Mouse (Mus musculus): ENCODE results near the gene Bcor.

Bcor gene

DNA sequence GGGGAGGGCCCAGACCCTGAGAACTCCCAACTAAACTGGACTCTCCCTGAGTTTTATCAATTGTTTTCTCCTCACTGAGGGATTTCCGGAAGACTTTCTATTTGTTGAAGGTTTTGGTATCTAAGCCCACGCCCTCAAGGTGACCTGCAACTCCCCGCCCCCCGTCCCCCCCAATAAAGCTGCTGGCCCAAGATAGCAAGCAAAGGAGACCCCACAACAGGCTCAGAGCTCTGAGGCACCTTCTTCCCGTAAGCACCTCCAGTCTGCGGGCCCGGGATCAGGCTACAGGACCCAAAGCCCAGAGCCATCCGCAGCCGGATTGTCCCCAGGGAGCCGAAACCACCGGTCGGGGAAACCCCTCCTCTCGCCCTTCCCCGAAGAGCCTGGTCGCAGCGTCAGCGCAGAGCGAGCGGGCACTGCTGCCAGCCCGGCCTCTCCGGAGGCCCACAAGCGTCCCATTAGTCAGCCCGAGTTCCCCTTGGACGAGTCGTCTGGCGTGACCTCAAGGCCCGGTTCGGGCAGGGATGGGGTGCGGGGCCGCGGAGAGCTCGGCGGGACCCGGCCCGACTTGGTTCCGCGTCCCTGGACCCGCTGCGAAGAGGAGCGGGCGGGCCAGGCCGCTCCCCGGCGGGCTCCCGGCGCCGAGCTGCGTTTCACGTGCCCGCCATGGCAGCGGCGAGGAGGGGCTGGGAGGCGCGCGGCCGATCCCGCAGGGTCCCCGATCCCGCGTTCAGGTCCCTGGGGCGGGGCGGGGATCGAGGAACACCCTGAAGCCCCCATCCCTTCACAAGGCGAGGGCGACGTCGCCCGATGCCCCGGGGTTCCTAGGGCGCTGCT, 73.3 kb downstream of the Bcor start:
- DNase-seq (ENCODE audit: low spot score) = no peak

DNA sequence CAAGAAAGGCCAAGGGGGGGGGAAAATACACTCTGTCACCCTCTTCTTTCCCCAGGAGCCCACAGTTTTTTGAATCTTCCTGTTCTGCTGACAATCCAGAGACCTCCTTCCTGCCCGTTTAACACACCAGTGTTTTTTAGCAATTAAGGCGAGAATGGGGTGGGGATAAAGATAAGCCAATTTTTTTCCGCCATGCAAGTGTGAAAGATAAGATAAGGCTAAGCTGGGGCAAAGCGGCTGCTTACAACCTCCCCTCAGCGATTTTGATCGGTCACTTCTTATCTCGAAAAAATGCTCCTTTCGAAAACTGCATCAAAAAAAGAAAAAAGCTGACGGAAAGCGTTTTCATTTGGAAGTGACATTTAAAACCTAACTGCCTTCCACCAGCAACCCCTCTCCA, 74.2 kb downstream of the Bcor start:
- no peak for DNase-seq (ENCODE audit: low spot score)

DNA sequence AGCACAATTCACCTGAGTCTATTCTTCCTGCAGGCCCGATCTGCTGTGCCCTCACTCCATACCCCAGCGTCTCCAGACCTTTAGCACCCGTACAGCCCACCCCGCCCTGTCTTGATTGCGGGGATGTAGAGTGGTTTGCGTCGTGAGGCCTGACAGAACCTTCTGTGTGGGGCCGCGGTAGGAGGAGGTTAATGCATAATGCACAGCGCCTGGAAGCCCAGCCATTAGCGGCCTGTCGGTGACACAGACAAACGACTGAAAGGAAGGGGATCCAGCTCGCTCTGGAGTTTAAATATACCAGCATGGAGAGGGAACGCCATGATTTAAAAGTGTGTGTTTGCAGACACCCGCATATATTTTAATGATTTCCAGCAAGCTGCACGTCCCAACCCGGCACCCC, 74.9 kb downstream of the Bcor start:
- DNase-seq (ENCODE audit: low spot score) = no peak

DNA sequence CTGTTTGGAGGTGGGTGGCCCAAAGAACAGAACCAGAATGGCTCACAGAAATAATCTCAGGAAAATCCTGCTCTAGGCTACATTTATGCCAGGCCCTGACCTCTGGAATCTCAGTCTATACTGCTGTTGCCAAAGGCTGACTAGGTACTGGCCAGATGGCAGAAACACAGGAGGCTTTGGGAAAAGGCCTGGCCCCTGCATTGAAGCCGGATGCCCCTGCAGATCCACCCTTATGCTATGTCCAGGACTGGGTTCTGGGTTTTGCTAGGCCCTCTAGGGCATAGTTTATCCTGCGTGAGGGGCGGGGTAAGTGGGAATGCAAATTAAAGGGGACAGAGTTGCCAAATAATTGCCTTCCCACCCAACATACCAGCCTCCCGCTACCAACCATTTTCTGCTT, 75.5 kb downstream of the Bcor start:
- DNase-seq (ENCODE audit: low spot score) = no peak

DNA sequence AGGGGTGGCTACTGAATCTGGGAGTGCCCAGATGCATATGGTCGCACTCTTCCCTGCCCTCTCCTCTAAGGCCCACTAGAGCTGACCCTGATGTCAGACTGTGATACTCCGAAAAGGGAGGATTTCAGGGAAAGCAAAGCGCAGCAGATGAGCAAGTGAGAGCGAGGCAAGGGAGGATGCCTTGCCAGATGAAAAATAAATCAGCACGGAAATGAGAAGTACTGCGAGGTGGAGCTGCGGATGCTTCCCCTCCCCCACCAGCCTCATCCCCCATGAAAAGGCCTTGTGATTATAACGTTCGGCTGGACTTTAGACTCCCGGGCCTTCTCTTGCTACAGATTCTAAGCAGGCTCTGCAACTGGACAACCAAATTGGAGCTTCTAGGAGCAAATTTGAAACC, 76.5 kb downstream of the Bcor start:
- no peak for DNase-seq (ENCODE audit: low spot score)

DNA sequence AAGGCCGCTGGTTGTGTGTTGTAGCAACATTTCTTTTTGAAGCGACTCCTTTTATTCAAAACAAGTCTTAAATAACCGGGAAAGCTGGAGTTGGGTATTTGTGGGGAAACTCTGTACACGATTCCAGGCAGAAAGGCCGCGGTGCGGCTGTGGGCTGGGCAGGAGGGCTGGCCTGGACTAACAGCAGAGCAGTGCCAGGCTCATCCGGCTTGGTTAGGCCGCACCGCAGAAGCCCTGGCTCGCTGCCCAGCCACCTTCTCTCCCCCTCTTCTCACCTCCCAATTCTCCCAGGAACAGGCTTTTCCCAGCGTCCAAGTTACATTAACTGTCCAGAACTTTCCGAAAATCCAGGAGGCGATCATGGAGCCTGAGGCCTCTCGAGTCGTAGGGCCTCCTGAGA, 77.4 kb downstream of the Bcor start:
- DNase-seq (ENCODE audit: low spot score) = no peak

DNA sequence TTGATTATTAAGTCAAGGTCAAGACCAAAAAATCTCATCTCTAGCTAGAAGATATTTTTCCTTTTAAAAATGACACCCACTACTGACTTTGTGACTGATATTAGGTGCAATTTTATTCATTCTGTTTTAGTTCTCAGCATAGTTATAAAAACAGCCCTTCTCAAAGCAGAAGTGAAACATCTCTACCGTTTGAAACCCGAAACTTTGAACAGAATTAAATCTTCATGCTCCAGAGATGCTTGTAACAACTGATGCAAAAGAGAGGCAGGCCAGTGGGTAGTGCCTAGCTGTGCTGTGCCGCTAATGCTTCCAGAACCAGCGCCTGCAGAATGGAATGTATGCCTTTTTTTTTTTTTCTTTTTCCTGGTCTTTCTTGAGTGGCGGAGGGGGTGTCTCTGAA, 78.0 kb downstream of the Bcor start:
- DNase-seq (ENCODE audit: low spot score) = no peak

DNA sequence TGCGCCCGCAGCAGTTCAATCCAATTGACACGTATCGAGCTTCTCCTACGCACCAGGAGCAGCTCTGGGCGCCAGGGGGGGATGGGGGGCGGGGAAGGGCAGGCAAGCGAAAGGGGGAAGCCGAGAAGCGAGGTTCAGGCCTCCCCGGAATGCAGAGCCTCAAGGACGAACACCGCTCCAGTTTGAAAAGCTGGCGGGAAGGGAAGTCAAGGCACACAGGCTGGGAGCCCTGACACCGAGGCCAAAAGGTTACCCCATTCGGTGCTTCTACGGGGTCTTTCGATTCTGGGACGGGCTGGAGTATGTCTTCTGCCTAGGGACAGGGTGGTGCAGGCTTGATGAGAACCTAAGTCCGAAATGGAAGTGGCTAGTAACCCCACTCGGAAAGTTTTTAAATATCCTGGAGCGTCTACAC, 78.4 kb downstream of the Bcor start:
- DNase-seq (ENCODE audit: low spot score) = no peak

DNA sequence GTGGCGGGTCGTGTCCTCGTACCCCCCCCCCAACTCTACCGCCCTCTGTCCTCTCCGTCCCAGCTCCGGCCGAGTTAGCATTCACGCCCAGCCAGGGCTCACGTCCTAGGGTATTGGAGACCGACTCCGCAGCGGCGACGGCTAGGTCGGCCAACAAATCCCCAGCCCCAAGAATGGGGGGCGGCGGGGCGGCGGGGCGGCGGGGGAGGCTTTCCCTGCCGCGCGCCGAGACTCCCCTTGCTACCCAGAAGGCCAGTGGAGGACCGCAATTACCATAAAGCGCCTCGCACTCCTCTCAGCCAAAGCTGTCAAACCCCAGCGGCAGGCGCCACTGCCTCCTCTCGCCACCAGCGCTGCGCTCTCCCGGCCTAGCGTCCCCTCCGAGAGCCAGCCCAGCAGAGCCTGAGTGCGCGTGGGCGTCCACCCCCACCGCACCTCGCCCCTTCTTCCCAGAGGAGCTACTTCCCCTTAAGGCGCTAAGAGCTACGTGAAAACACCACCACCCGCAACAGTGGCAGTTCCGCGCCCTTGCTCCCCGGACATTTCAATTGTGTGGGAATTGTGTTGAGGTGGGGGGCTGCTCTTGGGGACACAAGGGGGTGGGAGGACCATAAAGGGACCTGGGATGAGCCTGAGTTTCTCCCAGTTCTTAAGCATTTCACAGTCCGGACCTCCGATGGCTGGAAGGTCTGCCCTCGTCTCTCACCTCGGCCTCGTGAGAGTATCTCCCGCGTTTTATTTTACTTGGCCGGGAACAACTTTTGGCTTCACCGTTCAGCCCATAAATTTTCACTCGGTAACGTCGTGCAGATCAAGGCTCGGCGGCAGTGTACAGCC, 79.0 kb downstream of the Bcor start:
- DNase-seq (ENCODE audit: low spot score) = no peak

DNA sequence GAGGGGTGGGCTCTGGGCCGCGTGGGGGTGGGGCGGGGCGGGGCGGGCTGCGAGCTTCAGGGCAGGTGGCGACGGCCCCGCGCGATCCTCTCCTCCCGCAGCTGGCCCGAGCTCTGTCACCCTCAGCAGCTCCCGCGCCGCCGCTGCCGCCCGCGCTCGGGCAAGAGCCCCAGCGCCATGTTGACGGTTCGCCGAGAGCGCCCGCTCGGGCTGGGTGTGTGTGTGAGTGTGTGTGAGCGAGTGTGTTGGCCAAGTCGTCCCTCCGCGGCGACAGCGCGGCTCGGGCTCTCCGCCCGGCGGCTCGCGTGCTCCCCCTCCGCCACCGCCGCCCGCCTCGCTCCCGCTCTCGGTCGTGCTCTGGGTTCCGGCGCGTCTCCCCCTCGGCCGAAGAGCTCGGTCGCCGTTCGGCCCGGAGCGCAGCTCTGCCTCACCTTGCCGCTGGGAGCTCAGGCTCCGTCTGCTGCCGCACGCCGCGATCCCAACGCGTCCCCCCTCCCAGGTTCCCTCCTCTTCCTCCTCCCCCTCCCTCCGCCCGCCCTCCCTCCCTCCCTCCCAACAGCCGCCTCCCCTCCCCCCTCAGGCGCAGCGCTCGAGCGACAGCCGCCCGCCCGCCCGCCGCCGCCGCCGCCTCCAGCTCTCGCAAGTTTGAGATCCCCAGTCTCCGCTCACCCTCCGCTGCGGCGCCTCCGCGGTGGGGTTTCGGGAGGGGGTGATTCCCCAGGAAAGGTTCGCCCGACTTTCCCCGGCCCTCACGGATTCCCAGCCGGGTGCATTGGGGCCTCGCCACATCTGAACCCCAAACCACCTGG, 79.9 kb downstream of the Bcor start:
- no peak for DNase-seq (ENCODE audit: low spot score)

DNA sequence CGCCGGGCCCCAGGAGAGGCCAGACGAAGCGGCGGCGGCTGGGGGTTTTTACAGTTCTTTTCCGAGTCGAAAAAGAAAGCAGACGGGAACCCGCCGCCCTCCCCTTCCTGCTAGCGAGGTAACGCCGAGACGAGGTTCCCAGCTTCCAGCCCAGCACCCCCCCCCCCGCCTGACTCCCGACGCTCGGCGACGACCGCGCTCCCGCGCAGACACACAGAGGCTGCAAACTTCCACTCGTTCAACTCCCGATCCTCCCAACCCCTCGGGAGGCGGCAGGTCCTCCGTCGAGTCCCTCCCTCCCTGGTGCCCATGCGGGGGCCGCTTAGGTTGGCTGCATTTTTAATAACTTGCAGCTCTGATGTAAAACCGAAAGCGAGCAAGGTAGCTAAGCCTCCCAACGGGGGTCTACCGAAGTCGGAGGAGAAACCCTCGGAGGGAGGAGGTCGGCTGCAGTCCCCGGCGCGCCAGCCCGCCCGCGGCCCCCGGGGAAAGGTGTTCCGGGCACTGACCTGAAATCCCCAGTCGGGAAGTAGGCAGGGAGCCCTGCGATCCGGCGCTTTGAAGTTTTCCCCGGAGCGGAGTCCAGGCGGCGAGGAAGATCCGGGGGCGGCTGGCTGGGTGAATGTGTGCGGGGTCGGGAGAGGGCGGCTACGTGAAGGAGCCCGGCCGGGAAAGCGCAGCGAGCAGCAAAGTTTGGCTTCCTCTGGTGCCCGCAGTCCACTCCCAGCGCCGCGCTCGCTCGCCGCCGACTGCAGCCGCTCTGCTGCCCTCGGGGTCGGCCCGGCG, 80.7 kb downstream of the Bcor start:
- no peak for DNase-seq (ENCODE audit: low spot score)

DNA sequence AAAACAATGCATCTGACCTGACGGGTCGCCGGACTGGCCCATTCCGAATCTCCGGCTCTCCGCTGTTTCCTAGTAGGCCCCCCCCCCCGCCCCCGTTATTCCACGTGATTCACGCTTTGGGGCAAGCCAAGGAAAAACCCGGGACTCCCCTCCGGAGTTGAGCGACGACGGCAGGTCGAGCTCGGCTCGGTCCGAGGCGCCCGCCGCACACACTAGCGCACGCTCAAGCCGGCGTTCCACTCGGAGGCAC, 81.2 kb downstream of the Bcor start:
- no peak for DNase-seq (ENCODE audit: low spot score)

DNA sequence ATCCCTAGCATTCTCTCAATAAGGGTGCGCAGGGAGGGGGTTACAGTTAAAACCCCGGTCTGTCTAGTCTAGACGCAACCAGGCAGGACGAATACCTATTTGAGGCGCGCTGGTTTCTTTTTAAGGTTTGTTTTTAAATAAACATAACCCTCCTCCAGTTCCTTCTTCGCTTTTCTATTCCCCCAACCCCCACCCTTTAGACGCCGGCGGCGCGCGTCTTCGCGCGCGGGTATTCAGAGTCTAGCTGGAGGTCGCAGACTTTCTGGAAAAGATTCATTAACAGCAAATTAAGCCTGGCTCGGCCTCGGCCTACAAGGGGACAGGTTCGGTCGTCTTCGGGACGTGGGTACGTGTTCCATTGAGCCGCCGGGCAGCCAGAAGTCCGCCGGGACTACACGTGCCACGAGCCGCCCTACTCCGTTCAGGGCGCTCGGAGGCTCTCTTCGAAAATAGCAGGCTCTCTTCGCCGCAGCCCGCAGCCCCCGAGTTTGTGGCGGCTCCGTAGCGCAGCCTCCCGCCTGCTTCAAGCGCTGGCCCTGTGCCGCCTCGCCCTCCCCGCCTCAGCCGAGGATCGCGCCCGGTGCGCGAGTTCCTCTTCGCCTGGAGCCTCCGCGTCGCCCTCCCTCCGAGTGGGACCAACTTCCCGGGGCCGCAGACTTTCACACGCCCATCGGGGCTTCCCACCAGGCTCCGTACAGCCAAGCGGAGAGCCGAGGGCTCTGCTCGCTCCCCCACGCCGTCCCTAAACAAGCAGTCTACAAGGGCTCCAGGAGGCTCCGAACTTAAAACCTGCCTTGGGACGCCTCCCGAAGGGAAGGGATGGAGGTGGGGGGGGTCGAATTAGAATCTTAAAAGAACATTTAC, 81.7 kb downstream of the Bcor start:
- no peak for DNase-seq (ENCODE audit: low spot score)

DNA sequence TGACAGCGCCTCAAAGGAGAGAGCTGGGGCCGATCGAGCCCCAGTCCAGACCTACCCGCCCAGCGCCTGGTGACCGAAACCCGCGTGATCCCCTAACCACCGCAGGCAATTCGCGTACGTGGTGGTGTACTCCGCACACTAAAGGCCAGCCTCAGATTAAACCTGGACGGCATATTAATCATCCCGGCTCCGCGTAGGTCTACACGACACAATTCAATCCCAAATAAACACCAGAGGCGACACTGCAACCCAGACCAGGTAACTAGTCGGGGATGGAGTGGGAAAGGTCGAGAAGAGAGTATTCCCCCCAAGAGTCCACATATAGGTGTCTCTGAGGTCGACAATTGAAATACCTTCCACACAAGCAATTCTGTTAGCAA, 82.6 kb downstream of the Bcor start:
- DNase-seq (ENCODE audit: low spot score) = no peak

DNA sequence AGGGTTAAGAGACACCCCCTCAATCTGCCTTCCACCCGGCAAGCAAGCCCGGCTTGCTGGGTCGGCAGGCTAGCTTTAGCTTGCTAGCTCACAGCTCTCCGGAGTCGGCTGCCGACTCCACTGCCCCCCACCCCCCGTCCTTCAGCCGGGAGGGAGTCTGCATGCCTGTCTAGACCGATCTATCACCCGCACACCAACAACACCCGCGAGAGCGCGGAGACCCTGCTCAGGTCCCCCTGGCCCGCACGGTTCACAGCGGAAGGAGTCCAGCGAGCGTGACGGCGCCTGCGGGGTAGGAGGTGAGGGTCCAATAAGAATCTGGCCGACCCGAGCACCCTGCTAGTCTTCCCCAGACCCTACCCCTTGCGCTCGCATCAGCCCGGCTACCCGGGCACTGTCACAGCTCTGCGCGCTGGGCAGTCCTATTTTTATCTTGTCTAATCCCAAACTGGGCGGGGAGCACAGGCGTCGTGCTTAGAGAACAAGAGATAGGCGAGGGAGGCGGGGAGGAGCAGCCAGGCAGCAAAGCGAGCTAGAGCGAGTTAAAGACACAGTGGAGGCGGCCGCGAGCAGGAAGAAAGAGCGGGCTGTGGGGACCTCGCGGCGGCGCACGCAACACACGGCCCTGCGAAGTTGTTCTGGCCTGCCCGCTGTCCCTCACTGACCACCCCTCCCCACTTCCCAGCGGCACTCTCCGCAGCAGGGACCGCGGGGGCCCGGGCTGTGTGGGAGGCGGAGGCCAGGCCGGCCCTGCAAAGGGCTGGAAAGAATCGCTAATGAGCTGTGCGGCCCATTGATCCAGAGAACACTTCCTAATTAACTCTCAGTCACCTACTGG, 83.2 kb downstream of the Bcor start:
- no peak for DNase-seq (ENCODE audit: low spot score)

DNA sequence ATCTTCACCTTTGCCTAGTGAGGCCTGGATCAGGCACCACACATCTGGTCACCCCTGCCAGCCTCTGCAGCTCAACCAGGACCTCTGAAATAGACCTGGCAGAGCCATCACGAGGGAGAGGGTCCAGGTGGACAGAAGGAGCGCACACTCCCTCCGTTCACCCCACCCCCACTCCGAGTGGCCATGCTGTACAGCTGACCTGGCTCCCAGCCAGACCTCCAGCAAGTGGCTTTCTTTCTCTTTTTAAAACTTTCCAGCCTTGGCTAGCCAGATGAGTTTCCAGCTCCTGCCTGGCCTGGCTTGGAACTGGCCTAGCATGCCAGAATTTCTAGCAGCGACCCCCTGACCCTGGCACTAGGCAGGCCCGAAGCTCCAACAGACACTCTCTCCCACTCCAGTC, 87.4 kb downstream of the Bcor start:
- no peak for DNase-seq (ENCODE audit: low spot score)

DNA sequence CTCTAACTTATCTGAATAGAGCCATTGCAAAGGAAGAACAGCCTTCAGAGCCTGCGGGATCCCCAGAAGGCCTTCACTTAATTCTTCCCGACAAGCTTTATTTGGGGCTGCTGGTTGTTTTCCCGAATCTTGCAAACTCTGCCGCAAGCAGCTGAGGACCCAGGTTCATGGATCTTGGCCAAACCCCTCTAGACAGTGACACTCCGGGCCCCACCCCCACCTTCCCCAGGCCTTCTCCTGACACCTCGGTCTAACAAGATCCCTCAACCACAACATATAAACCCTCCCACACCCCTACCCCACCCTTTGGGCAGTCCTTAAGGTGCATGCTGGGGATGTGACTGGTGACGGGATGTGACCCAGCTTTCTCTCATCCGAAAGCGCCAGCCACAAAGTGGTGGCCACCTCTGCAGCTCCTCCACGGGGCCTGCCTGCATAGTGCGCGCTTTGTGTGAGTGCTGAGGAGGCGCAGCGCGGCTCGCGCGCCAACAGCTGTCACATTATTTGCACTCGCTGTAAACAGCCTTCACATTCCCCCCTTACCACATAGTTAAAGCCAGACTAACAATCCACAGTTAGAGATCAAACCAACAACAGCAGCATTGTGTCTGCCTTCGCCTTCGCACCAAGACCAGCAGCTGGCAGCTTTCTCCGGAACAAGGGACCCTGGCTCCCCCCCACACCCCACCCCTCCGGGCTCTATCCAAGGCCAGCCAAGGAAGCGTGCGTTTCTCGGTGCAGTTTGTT, 91.0 kb downstream of the Bcor start:
- no peak for DNase-seq (ENCODE audit: low spot score)

DNA sequence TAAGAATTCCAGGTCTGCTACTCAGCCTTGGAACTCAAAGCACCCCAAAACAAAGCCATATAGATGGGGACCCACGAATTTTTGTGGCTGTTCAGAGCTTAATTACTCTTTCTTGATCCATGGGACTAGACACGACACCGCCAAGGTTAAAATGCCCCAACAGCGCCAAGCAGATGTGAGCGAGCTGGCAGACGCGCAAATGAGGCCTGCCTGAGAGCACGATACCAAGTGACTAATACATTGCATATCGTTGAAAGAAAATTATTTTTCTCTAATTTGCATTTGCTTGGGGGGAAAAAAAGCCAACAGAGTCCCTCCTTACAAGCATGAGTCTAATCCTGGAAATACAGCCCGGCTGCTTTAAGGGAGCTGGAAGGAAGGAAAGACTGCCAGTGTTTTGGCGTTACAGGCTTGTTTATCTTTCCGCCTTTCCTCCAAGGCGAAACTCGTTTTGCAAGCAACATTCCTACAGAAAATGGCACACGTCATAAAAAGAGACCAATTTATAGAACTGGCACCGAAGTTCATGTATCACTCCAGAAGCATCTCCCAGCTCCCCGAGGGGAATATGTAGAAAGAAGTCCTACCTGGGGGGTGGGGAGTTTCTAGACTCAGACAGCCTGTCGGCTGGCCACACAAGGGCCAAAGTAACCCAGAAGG, 92.2 kb downstream of the Bcor start:
- no peak for DNase-seq (ENCODE audit: low spot score)

DNA sequence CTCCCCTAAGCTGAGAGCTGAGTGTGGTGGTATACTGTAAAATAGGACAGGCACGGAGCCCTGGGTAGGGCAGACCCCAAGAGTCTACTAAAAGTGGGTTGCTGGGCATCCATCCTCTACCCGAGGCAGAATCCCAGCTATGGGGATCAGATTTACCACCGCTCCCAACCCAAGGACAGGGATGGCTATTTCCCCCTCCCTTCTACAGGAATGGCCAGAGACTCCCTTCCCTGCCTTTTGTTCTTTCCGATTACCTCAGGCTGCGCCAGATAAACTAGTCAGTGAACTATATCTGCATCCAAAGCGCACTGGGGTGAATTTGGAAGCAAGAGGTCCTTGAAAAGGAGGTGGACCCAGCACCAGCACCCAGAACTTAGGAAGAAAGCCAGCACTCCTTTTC, 93.1 kb downstream of the Bcor start:
- DNase-seq (ENCODE audit: low spot score) = no peak

All from ovary, postnatal 10 days (tissue).